Mouse (Mus musculus) B cell, adult 2 months (primary cell): ENCODE results near the gene Chmp3.

Source experiments
- DNase-seq, 2 experiments: peaks; one replicate each; pipeline ENCODE4 v3.0.0; 2022

The Chmp3 gene

GRCm38 (mm10) chr6:71543686-71544499 lies at the start of gene Chmp3:
Gene Chmp3, plus strand, starts transcription at chr6:71543797.
- DNase-seq, result peak; percentile 93 to 95

GRCm38 (mm10) chr6:71494341-71495020 lies 49.1 kb upstream of the Chmp3 start:
- DNase-seq, result peak; percentile 58 to 65

GRCm38 (mm10) chr6:71500575-71500974 lies 43.0 kb upstream of the Chmp3 start:
- DNase-seq, result no peak

- no peak for DNase-seq
Observed at GRCm38 (mm10) chr6:71503001-71503400, 40.6 kb upstream of the Chmp3 start.

- DNase-seq, result no peak
Observed at GRCm38 (mm10) chr6:71503670-71504069, 39.9 kb upstream of the Chmp3 start.

GRCm38 (mm10) chr6:71504091-71504490 lies 39.5 kb upstream of the Chmp3 start:
- no peak for DNase-seq

GRCm38 (mm10) chr6:71505671-71506070 lies 37.9 kb upstream of the Chmp3 start:
- DNase-seq, result no peak

GRCm38 (mm10) chr6:71519476-71519875 lies 24.1 kb upstream of the Chmp3 start:
- no peak for DNase-seq

- DNase-seq, result no peak
Observed at GRCm38 (mm10) chr6:71525556-71525955, 18.0 kb upstream of the Chmp3 start.

- no peak for DNase-seq
Observed at GRCm38 (mm10) chr6:71527056-71527455, 16.5 kb upstream of the Chmp3 start.

GRCm38 (mm10) chr6:71527826-71528225 lies 15.8 kb upstream of the Chmp3 start:
- DNase-seq, result no peak

- DNase-seq, result no peak
Observed at GRCm38 (mm10) chr6:71530176-71530575, 13.4 kb upstream of the Chmp3 start.

GRCm38 (mm10) chr6:71537286-71537685 lies 6.3 kb upstream of the Chmp3 start:
- DNase-seq, result no peak

GRCm38 (mm10) chr6:71555507-71555951 lies 11.9 kb downstream of the Chmp3 start:
- no peak for DNase-seq

- no peak for DNase-seq
Observed at GRCm38 (mm10) chr6:71556826-71557225, 13.2 kb downstream of the Chmp3 start.

GRCm38 (mm10) chr6:71568616-71569015 lies 25.0 kb downstream of the Chmp3 start:
- DNase-seq, result no peak

- no peak for DNase-seq
Observed at GRCm38 (mm10) chr6:71569025-71569424, 25.4 kb downstream of the Chmp3 start.

GRCm38 (mm10) chr6:71575359-71575758 lies 31.8 kb downstream of the Chmp3 start:
- no peak for DNase-seq

- no peak for DNase-seq
Observed at GRCm38 (mm10) chr6:71579478-71579877, 35.9 kb downstream of the Chmp3 start.

GRCm38 (mm10) chr6:71583198-71583597 lies 39.6 kb downstream of the Chmp3 start:
- DNase-seq, result no peak

GRCm38 (mm10) chr6:71589401-71589800 lies 45.8 kb downstream of the Chmp3 start:
- no peak for DNase-seq

- no peak for DNase-seq
Observed at GRCm38 (mm10) chr6:71590154-71590553, 46.6 kb downstream of the Chmp3 start.

- no peak for DNase-seq
Observed at GRCm38 (mm10) chr6:71607756-71608155, 64.2 kb downstream of the Chmp3 start.

- DNase-seq, result no peak
Observed at GRCm38 (mm10) chr6:71608994-71609393, 65.4 kb downstream of the Chmp3 start.
